In the genomic region with DNA sequence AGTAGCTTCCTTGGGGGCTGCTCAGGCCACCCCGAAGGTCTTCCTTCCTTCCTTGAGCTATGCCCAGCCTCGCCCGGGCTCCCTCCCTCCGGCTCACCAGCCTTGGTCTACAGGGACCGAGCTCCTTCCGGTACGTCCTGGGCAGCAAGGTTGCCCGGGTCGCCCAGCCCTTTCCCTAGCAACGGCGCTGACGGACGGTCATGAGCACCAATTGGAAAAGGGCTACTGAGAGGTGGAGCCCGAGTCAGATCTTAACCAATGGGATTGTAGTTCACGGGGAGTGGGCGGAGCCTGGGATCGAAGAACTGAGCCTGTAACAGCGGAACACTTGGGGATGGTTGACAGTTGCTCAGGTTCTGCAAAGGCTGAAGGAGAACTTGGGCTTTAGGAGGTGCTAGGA, we compare ENCODE assay signal across 8 mouse cellular contexts. TPM values are rescaled to one million over a fixed set of nuclear protein-coding genes. Genes with fewer than 3 reads are reported as not detected.
DNase-seq lines count a peak whose midpoint lies in the region; ATAC-seq and TF ChIP-seq lines count a peak whose summit lies in the region.

Gene Tldc1 (minus strand): TSS at position 154 of the 400 bp plus-strand sequence.

- peak; percentile 97 for ATAC-seq in activated CD4-positive, CD25-positive, alpha-beta regulatory T cell, adult 4 months

- TF ChIP-seq POLR2A in cortical plate, adult 2 months (IDR thresholded peaks at IDR 0.05; ENCODE audit: extremely low read depth, insufficient read depth, low read length) = peak; percentile 94

- peaks cover 28% of the 10 kb centered on the region for H3K27me3 ChIP-seq in megakaryocyte, embryonic 14.5 days (replicated peaks)

- peak within 1 kb of the TSS; percentile 64 for H3K4me3 ChIP-seq in cortical plate, adult 2 months (ENCODE audit: insufficient read depth, low read length)
- peak within 1 kb of the TSS; percentile 93 for H3K4me3 ChIP-seq in megakaryocyte, embryonic 14.5 days (replicated peaks)

- peak; percentile 98 to 100 for DNase-seq in gastrocnemius, adult 8-10 months (ENCODE audit: low spot score in 2 of 2)
- peak; percentile 99 for DNase-seq in hindlimb bud, embryonic 11.5 days (ENCODE audit: extremely low spot score, low read depth, low spot score)
- DNase-seq in left cerebral cortex, adult 8-10 months (ENCODE audit: low spot score in 2 of 2) = peak; percentile 96 to 100
- DNase-seq in right cerebral cortex, postnatal 10 days (ENCODE audit: low spot score in 2 of 2) = peak; percentile 99 to 100
- peak; percentile 99 for DNase-seq in urinary bladder, postnatal 25 days (ENCODE audit: low spot score)

- TF ChIP-seq CTCF in cortical plate, adult 2 months (IDR thresholded peaks at IDR 0.05; ENCODE audit: extremely low read depth, insufficient read depth, low read length) = no peak

- H3K9me3 ChIP-seq in megakaryocyte, embryonic 14.5 days = peaks cover 5% of the 10 kb centered on the region; the same call in 1 of the 2 replicates

- H3K27ac ChIP-seq in cortical plate, adult 2 months (ENCODE audit: insufficient read depth, low read length) = peak within 1 kb of the TSS; percentile 30

- H3K36me3 ChIP-seq in megakaryocyte, embryonic 14.5 days (replicated peaks; ENCODE audit: low read length) = peaks cover 5% of the 10 kb centered on the region

- H3K4me1 ChIP-seq in cortical plate, adult 2 months (ENCODE audit: control insufficient read depth, insufficient read depth, low read length) = peaks cover 1% of the 10 kb centered on the region
- H3K4me1 ChIP-seq in megakaryocyte, embryonic 14.5 days = peaks cover 51% of the 10 kb centered on the region

RNA-seq across cellular contexts. Expression of gene Tldc1, which starts in this region (rescaled TPM):
- 10 to 100 TPM in 1 of 2 experiments, 1 to 10 TPM in 1; 8.8 to 11.1 TPM for polyA plus RNA-seq in activated CD4-positive, CD25-positive, alpha-beta regulatory T cell, adult 4 months (2017; shearing (Covaris generic))
- polyA plus RNA-seq in cortical plate, adult 2 months (2012; rRNA removed) = 11.3 and 12.3 TPM in 2 replicates
- total RNA-seq in gastrocnemius, adult 8-10 months (2022) = 1 to 10 TPM; 2.9 to 4.8 (median 3.8) TPM
- total RNA-seq in left cerebral cortex, adult 8-10 months (2022) = 10 to 100 TPM; 12.8 to 14.2 (median 13.6) TPM
- 1.7 and 2.0 TPM in 2 replicates for polyA plus RNA-seq in megakaryocyte, embryonic 14.5 days (2012; ENCODE audit: insufficient read depth, low replicate concordance)

Comparison
In these comparisons a context has a peak if more than half of its experiments do, and no peak if none do; other contexts are left out.
1. Peak in every context shown above with its lines: DNase-seq, ATAC-seq, H3K4me3 ChIP-seq and H3K27ac ChIP-seq.